ENCODE assay signal across 21 mouse cellular contexts in genomic region chr12:50508762-50509161, GRCm38 (mm10).
A peak's percentile ranks its signal among the peaks of the same experiment; 100 is the strongest.
DNase-seq lines count a peak whose midpoint lies in the region; TF ChIP-seq lines count a peak whose summit lies in the region.
"Had no signal": no experiment of that assay in that cellular context is flagged by ENCODE, and none has a peak within 500 bp of the region (broad histone marks: within the 10 kb centered on the region; RNA-seq: fewer than 3 reads in every experiment).

No protein-coding gene starts in this region.

- no peak for TF ChIP-seq CTCF in kidney, adult 2 months (conservative IDR thresholded peaks at IDR 0.05; ENCODE audit: insufficient read depth, insufficient read length, low read depth, low read length)

- 0 out of 2 replicates have a peak, but pooled peaks cover 3% of the 10 kb centered on the region for H3K4me1 ChIP-seq in kidney, adult 2 months (ENCODE audit: control insufficient read depth, insufficient read depth, low read length)
- H3K4me1 ChIP-seq: embryonic facial prominence, embryonic 12.5 days; embryonic facial prominence, embryonic 15.5 days had no signal

- no peak overlapping the region for H3K4me3 ChIP-seq in kidney, adult 2 months (ENCODE audit: insufficient read depth, low read depth, low read length)
- H3K4me3 ChIP-seq: embryonic facial prominence, embryonic 12.5 days; embryonic facial prominence, embryonic 15.5 days; heart, embryonic 10.5 days; heart, embryonic 13.5 days had no signal

- H3K36me3 ChIP-seq in kidney, adult 2 months (ENCODE audit: control insufficient read depth, insufficient read depth, low read length) = no peaks in the 10 kb centered on the region
- H3K36me3 ChIP-seq: embryonic facial prominence, embryonic 12.5 days; embryonic facial prominence, embryonic 15.5 days; heart, embryonic 13.5 days had no signal

- H3K27ac ChIP-seq in kidney, adult 2 months (ENCODE audit: insufficient read depth, low read depth, low read length) = no peak overlapping the region
- H3K27ac ChIP-seq: embryonic facial prominence, embryonic 12.5 days; embryonic facial prominence, embryonic 15.5 days; heart, embryonic 10.5 days; heart, embryonic 13.5 days; hindbrain, embryonic 14.5 days; hindbrain, postnatal 0 days had no signal

- peak; percentile 90 for DNase-seq in heart, adult 11 months
- no peak for DNase-seq in heart, postnatal 25 days (ENCODE audit: low spot score)
- DNase-seq in kidney, adult 2 months = peak; percentile 40
- no peak for DNase-seq in kidney, adult 11 months
- DNase-seq in kidney, postnatal 14 days = peak; percentile 4
- DNase-seq in kidney, postnatal 4 days = no peak
- DNase-seq: adrenal gland, postnatal 10 days; cerebellum, adult 11 months; cerebellum, adult 2 months; cerebellum, adult 9-11 months; cerebellum, postnatal 25 days; forebrain, postnatal 0 days; gastrocnemius, postnatal 10 days; gastrocnemius, postnatal 36 days; heart, postnatal 36 days had no signal

- 87% methylated on average over 2 of the region's 2 CpGs for WGBS in kidney, adult 2 months

- no peaks in the 10 kb centered on the region for H3K27me3 ChIP-seq in kidney, adult 2 months (replicated peaks; ENCODE audit: control insufficient read depth, insufficient read depth, low read length)
- H3K27me3 ChIP-seq: embryonic facial prominence, embryonic 12.5 days; embryonic facial prominence, embryonic 15.5 days; heart, embryonic 13.5 days had no signal

- intact Hi-C loops in heart, postnatal 25 days (cut with DNase I) = loop anchor here (5.0 kb wide), 1 partner anchor 139 kb away; the partner anchor contains the start of gene Prkd1

- no peak for TF ChIP-seq POLR2A in kidney, adult 2 months (IDR thresholded peaks at IDR 0.05; ENCODE audit: low read depth, low read length)

Comparison
In these comparisons a context has a peak if more than half of its experiments do, and no peak if none do; other contexts are left out.
1. DNase-seq: peak in heart, adult 11 months (single experiment), kidney, adult 2 months (single experiment) and kidney, postnatal 14 days (single experiment); none in heart, postnatal 25 days (single experiment), kidney, adult 11 months (single experiment) and kidney, postnatal 4 days (0 of 2).